Mouse (Mus musculus) cortical plate, adult 2 months (tissue): ENCODE data around the gene Efhd1.

Experiments used
- CTCF ChIP-seq: fragments of 200-500 bp; IDR thresholded peaks from 2 replicates; pipeline ENCODE4 v1.5.1; 2011; ENCODE audit warnings: mild to moderate bottlenecking, control low read depth, low read length; ENCODE audit not compliant: insufficient read depth; ENCODE audit errors: extremely low read depth
- POLR2A ChIP-seq: fragments of 200-500 bp; IDR thresholded peaks from 2 replicates; pipeline ENCODE4 v1.6.1; 2011; ENCODE audit warnings: mild to moderate bottlenecking, low read length, control low read depth; ENCODE audit not compliant: insufficient read depth; ENCODE audit errors: extremely low read depth

DNA sequence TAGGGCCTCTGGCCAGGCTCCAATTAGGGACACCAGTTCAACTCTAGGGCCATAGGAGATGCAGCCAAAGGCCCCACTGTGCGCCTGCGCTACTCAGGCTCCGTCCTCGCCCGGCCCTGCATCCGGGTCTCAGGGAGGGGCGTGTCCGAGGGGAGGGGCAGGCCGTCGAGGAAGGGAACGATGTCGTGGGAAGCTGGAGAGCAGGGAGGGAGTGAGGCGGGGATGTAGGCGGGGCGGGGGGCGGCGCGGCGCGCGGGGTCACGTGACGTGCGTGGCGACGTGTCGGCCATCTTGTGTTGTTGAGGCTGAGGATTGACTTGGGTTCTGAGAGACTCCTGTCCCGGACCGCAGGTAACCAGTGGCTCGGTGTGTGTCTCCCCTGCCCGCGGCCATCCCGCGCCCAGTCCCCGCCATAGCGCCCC is 62.6 kb downstream of the Efhd1 start, which contains the start of gene Gigyf2:
- no peak for TF ChIP-seq CTCF
- peak; percentile 86; the same call in 1 of the 2 replicates for TF ChIP-seq POLR2A
